Mouse (Mus musculus) limb, embryonic 11.5 days (tissue): ENCODE results near the gene Scrn2. TPM values are rescaled to one million over a fixed set of nuclear protein-coding genes. Genes with fewer than 3 reads are reported as not detected.

Experiments
- microRNA-seq: library from miRNA; unstranded; fragments of <30 nt; microRNA quantifications from one replicate; pipeline ENCODE4, GENCODE M21; 2016
- polyA plus RNA-seq: library from polyadenylated mRNA; unstranded; fragments of >200 nt; fragmentation: Nextera tagmentation; extraction: Ambion mirVana; gene quantifications from 2 replicates; pipeline ENCODE4 v1.2.1, GENCODE M21; 2014

Scrn2 gene
- polyA plus RNA-seq, 1 experiment from 2014 or later: 34.4 TPM

Small RNA genes lying within 50 kb of the gene (microRNA-seq; reads per million reads assigned to microRNA genes)
- gene Mir8103: not detected

Other genes starting within 250 kb of the Scrn2 start
- 172 and 179 TPM in 2 replicates for gene Cbx1, start 240.8 kb upstream of the Scrn2 start, polyA plus RNA-seq
- 30.1 and 33.7 TPM in 2 replicates for gene Nfe2l1, start 200.0 kb upstream of the Scrn2 start, polyA plus RNA-seq
- 53.8 and 56.8 TPM in 2 replicates for gene Copz2, start 180.1 kb upstream of the Scrn2 start, polyA plus RNA-seq
- 72.5 and 77.0 TPM in 2 replicates for gene Cdk5rap3, start 113.4 kb upstream of the Scrn2 start, polyA plus RNA-seq
- gene Prr15l, start 101.8 kb upstream of the Scrn2 start, polyA plus RNA-seq: 0.35 and 0.97 TPM in 2 replicates
- gene Pnpo, start 86.0 kb upstream of the Scrn2 start, polyA plus RNA-seq: 25.5 and 27.5 TPM in 2 replicates
- gene Sp2, start 47.0 kb upstream of the Scrn2 start, polyA plus RNA-seq: 23.4 and 25.8 TPM in 2 replicates
- 2.1 and 2.4 TPM in 2 replicates for gene Sp6, start 16.5 kb upstream of the Scrn2 start, polyA plus RNA-seq
- 0.79 and 1.4 TPM in 2 replicates for gene Lrrc46, start 11.5 kb downstream of the Scrn2 start, polyA plus RNA-seq
- 93.0 and 96.5 TPM in 2 replicates for gene Mrpl10, start 11.6 kb downstream of the Scrn2 start, polyA plus RNA-seq
- 5.8 and 6.3 TPM in 2 replicates for gene Osbpl7, start 20.7 kb downstream of the Scrn2 start, polyA plus RNA-seq
- gene Tbx21, start 85.4 kb downstream of the Scrn2 start, polyA plus RNA-seq: not detected in 2 replicates
- gene Tbkbp1, start 121.6 kb downstream of the Scrn2 start, polyA plus RNA-seq: 6.2 and 6.5 TPM in 2 replicates
- gene Kpnb1, start 157.9 kb downstream of the Scrn2 start, polyA plus RNA-seq: 97.6 and 102 TPM in 2 replicates